Mouse (Mus musculus) kidney, embryonic 16.5 days (tissue): ENCODE results near the gene Mfsd12. TPM values are rescaled to one million over a fixed set of nuclear protein-coding genes. Genes with fewer than 3 reads are reported as not detected.

Experiments used
- ATAC-seq: fragments of 200-750 bp; cut with Nextera tagmentation; 2 replicates; pipeline ENCODE4 v1.8.0; 2017; ENCODE audit warnings: moderate TSS enrichment; ENCODE audit not compliant: low FRiP score, low TSS enrichment
- H3K27ac ChIP-seq: fragments of 300-500 bp; sonication (generic); 2 replicates; pipeline ENCODE4 v1.5.1; 2014; ENCODE audit warnings: low read length
- H3K27me3 ChIP-seq: fragments of 300-500 bp; sonication (generic); 2 replicates; pipeline ENCODE4 v1.6.1; 2014; ENCODE audit warnings: low read length, control low read depth, mixed read lengths; ENCODE audit not compliant: insufficient read depth
- H3K36me3 ChIP-seq: fragments of 300-500 bp; sonication (generic); 2 replicates; pipeline ENCODE4 v1.6.1; 2014; ENCODE audit warnings: low read length, control low read depth, mixed read lengths; ENCODE audit not compliant: insufficient read depth
- H3K4me1 ChIP-seq: fragments of 300-500 bp; sonication (generic); 2 replicates; pipeline ENCODE4 v1.6.1; 2014; ENCODE audit warnings: low read length, control low read depth, mixed read lengths; ENCODE audit not compliant: insufficient read depth
- H3K4me2 ChIP-seq: fragments of 300-500 bp; sonication (generic); replicated peaks from 2 replicates; pipeline ENCODE4 v1.6.1; 2014; ENCODE audit warnings: low read depth, low read length
- H3K4me3 ChIP-seq: fragments of 300-500 bp; sonication (generic); 2 replicates; pipeline ENCODE4 v1.5.1; 2014; ENCODE audit warnings: mild to moderate bottlenecking, low read length
- H3K9ac ChIP-seq: fragments of 300-500 bp; sonication (generic); replicated peaks from 2 replicates; pipeline ENCODE4 v1.6.1; 2014; ENCODE audit warnings: low read length
- H3K9me3 ChIP-seq: fragments of 300-500 bp; sonication (generic); 2 replicates; pipeline ENCODE4 v1.6.1; 2016; ENCODE audit warnings: low read length, control low read depth
- WGBS: fragments of 180-500 bp; shearing (Covaris S2); extraction: QIAGEN DNeasy Blood & Tissue Kit; methylation state at CpG from one replicate; pipeline ENCODE4 v1.1.7; 2014; 5-methylcytosine and 5-hydroxymethylcytosine counted together
- polyA plus RNA-seq: library from polyadenylated mRNA; unstranded; fragments of >200 nt; fragmentation: Nextera tagmentation; extraction: Ambion mirVana; gene quantifications from 2 replicates; pipeline ENCODE4 v1.2.1, GENCODE M21; 2015

Gene Mfsd12
- 9.8 and 12.5 TPM in 2 replicates for polyA plus RNA-seq

DNA sequence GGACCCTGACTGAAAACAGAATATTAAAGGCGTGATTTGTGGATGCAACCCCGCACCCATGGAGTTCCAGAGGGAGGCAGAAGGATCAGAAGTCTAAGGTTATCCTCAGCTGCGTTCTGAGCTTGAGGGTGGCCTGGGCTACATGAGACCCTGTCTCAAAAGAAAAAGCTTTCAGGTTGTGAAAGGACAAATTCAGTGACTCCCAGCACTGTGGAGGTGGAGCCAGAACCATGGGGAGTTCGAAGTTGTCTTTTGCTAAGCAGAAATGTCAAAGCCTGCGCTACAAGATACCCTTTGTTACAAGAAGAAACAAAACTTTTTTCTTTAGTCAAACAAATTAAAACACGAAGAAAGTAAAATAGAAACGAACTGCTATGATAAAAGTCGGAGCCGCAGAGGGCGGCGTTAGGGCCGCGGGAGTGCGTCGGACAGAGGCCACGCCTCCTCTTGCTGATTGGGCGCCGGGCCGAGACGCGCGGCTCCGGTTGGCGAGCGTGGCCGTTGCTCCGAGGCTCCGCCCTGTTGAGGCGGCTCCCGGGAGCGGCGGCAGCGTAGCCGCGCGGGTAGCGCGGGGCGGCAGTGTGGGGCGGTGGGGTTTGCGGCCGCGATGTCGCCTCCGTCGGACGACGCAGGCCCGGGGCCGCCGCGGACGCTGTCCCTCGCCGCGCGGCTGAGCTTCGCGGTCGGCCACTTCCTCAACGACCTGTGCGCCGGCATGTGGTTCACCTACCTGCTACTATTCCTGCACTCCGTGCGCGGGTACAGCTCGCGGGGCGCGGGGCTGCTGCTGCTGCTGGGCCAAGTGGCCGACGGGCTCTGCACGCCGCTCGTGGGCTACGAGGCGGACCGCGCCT is at the start of gene Mfsd12:
Gene Mfsd12, plus strand, starts transcription at position 501 of the 854 bp plus-strand sequence.
- peak within 1 kb of the TSS; percentile 83 for H3K9ac ChIP-seq
- 2% methylated on average over 74 of the region's 79 CpGs for WGBS
- no peaks in the 10 kb centered on the region for H3K9me3 ChIP-seq
- no peaks in the 10 kb centered on the region for H3K27me3 ChIP-seq
- H3K4me3 ChIP-seq, result peak within 1 kb of the TSS; percentile 79
- H3K27ac ChIP-seq, result 0 out of 2 replicates have a peak within 1 kb of the TSS, but pooled peaks have one; percentile 25
- peak; percentile 80 for ATAC-seq
- peak within 1 kb of the TSS; percentile 99 for H3K4me2 ChIP-seq
- no peaks in the 10 kb centered on the region for H3K36me3 ChIP-seq
- peaks cover 25% of the 10 kb centered on the region for H3K4me1 ChIP-seq

DNA sequence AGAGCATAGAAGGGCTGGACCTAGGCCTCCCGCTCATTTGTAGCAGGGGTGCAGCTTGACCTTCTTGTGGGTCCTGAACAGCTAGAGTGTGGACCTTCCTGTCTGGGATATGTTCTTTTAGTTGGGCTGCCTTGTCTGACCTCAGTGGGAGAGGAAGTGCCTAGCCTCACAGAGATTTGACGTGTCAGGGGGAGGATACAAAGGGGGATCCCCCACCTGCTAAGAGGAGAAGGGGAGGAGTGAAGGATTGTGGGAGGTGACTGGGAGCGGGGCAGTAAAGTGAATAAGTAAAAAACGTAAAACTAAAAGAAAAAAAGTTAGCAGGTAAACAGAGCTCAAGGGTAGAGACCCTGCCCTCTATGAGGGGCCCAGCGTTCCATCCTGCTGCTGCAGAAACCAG is 47.7 kb upstream of the Mfsd12 start:
- Histone ChIP-seq H3K4me3 (no peak overlapping the region), H3K36me3 (peaks cover 87% of the 10 kb centered on the region), H3K9me3 (no peaks in the 10 kb centered on the region), H3K27me3 (no peaks in the 10 kb centered on the region), H3K27ac (no peak overlapping the region), H3K4me1 (peaks cover 18% of the 10 kb centered on the region), H3K9ac (no peak overlapping the region), H3K4me2 (no peak overlapping the region)
- 80% methylated on average over 5 of the region's 5 CpGs for WGBS
- ATAC-seq, result no peak

DNA sequence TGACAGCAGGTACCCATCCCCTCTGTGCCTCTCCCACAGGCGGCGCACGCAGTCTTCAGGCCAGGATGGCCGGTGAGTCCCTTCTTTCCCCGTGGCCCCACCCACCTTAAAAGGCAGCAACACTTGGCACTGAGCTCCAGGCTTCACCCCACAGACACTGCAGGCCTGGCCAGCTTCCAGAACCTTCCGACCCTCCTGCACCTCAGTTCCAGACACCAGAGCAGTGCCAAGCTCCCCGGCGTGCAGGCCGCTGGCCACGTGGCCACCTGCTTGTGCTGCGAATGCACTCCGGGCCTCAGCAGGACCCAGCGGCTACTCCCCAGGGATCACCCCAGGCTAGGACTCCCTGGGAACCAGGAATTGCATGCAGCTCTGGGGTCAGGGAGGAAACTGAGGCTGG is 43.7 kb upstream of the Mfsd12 start:
- ATAC-seq, result no peak
- no peak overlapping the region for H3K4me3 ChIP-seq
- H3K27me3 ChIP-seq, result no peaks in the 10 kb centered on the region
- WGBS, result 94% methylated on average over 13 of the region's 13 CpGs
- no peak overlapping the region for H3K4me2 ChIP-seq
- H3K9me3 ChIP-seq, result no peaks in the 10 kb centered on the region
- H3K36me3 ChIP-seq, result peaks cover 73% of the 10 kb centered on the region
- no peak overlapping the region for H3K27ac ChIP-seq
- no peak overlapping the region for H3K9ac ChIP-seq
- H3K4me1 ChIP-seq, result peaks cover 34% of the 10 kb centered on the region

DNA sequence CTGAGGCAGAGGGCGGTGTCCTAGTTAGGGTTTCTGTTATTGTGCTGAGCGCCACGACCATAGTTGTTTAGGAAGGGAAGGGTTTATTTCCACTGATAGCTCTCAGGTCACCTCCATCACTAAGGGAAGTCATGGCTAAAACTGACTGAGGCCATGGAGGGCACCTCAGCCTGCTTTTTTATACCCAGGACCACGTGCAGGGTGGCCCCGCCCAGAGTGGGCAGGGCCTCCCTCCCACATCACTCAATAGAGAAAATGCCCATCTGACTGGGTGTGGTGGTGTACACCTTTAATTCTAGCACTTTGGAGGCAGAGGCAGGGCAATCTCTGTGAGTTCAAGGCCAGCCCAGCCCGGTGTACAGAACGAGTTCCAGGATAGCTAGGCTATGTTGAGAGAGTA is 43.1 kb upstream of the Mfsd12 start:
- Histone ChIP-seq H3K9me3 (no peaks in the 10 kb centered on the region), H3K36me3 (peaks cover 66% of the 10 kb centered on the region), H3K9ac (no peak overlapping the region), H3K4me1 (peaks cover 38% of the 10 kb centered on the region), H3K4me2 (no peak overlapping the region), H3K27ac (no peak overlapping the region), H3K4me3 (no peak overlapping the region), H3K27me3 (no peaks in the 10 kb centered on the region)
- WGBS, result 80% methylated on average over 7 of the region's 7 CpGs
- ATAC-seq, result no peak

DNA sequence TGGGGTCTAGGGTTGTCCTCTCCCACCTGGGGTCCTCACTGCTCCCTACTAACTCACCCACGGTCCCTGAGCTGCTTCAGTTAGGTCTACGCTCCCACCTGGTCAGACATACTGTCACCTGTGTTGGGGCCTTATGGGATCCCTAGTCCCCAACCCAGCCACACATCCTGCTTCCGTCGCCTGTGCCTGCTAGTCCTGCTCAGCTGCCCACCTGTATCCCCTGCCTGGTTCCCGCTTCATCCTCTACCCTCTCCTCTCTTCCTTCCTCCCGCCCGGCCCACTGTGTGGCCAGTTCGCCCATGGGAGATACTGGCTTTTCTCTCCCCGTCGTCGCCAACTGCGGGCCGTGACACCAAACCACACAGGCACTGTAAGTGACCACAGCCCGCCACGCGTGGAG is 41.7 kb upstream of the Mfsd12 start:
- WGBS, result 92% methylated on average over 16 of the region's 16 CpGs
- Histone ChIP-seq H3K9me3 (no peaks in the 10 kb centered on the region), H3K27me3 (no peaks in the 10 kb centered on the region), H3K36me3 (peaks cover 53% of the 10 kb centered on the region), H3K4me3 (no peak overlapping the region), H3K4me2 (no peak overlapping the region), H3K9ac (no peak overlapping the region), H3K27ac (no peak overlapping the region), H3K4me1 (peaks cover 44% of the 10 kb centered on the region)
- ATAC-seq, result no peak

DNA sequence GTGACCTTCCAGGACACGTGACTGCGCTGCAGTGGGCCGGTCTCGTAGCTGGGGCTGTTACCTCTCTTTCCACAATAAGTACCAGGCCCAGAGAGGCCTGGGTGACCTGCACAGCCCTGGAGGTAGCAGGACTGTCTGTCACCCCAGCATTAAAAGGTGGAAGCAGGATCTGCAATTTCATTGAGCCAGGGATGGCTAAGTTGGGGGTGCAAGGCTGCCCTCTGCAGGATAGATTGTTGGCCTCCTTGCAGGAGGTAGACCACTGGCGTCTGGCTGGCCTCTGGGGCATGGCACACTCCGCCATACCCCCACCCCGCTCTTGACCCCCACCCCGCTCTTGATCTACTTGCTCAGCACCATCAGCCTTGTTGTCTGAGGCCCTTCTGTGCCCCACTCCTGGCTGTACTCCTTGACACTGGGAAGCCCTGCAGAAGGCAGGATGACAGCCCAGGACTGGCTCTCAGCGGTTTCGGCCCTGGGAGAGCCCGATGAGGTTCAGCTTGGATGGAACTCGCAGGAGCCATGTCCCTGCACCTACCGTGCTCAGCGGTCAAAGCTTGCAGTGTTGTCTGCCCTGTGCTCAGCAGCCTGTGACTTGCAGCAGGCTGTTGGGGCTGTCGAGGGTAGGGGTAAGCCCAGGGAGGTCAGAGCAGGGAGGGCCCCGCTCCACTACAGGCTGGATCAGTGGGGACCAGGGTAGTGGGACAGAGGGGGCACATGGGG is 40.8 kb upstream of the Mfsd12 start:
- peak overlapping the region; percentile 81 for H3K27ac ChIP-seq
- no peaks in the 10 kb centered on the region for H3K27me3 ChIP-seq
- peaks cover 43% of the 10 kb centered on the region for H3K36me3 ChIP-seq
- no peaks in the 10 kb centered on the region for H3K9me3 ChIP-seq
- WGBS, result 34% methylated on average over 16 of the region's 16 CpGs
- peak overlapping the region; percentile 67 for H3K9ac ChIP-seq
- H3K4me2 ChIP-seq, result peak overlapping the region; percentile 67
- peak overlapping the region; percentile 42 for H3K4me3 ChIP-seq
- H3K4me1 ChIP-seq, result peaks cover 44% of the 10 kb centered on the region
- 0 out of 2 replicates have a peak, but pooled peaks have one; percentile 1 for ATAC-seq

DNA sequence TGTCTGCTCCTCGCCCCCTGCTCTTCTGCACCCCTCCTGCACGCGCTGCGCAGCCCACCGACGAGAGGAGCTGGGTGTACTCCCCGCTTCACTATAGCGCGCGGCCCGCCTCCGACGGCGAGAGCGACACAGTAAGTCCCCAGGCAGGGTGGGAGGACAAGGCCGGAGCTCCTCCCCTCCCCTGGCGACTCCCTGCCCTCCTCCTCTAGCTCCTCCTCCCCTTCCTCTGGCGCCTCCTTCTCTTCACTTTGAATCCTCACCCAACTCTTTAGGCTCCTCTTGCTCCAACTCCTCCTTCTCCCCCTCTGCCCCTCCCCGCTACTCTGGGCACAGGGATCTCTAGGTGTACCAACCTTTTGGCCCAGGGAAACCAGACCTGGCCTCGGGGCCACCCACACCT is 40.0 kb upstream of the Mfsd12 start:
- peak overlapping the region; percentile 81 for H3K27ac ChIP-seq
- peak overlapping the region; percentile 42 for H3K4me3 ChIP-seq
- H3K4me2 ChIP-seq, result peak overlapping the region; percentile 67
- no peaks in the 10 kb centered on the region for H3K9me3 ChIP-seq
- H3K27me3 ChIP-seq, result no peaks in the 10 kb centered on the region
- H3K9ac ChIP-seq, result peak overlapping the region; percentile 67
- H3K4me1 ChIP-seq, result peaks cover 47% of the 10 kb centered on the region
- 16% methylated on average over 17 of the region's 20 CpGs for WGBS
- peak; percentile 21 for ATAC-seq
- peaks cover 37% of the 10 kb centered on the region for H3K36me3 ChIP-seq

DNA sequence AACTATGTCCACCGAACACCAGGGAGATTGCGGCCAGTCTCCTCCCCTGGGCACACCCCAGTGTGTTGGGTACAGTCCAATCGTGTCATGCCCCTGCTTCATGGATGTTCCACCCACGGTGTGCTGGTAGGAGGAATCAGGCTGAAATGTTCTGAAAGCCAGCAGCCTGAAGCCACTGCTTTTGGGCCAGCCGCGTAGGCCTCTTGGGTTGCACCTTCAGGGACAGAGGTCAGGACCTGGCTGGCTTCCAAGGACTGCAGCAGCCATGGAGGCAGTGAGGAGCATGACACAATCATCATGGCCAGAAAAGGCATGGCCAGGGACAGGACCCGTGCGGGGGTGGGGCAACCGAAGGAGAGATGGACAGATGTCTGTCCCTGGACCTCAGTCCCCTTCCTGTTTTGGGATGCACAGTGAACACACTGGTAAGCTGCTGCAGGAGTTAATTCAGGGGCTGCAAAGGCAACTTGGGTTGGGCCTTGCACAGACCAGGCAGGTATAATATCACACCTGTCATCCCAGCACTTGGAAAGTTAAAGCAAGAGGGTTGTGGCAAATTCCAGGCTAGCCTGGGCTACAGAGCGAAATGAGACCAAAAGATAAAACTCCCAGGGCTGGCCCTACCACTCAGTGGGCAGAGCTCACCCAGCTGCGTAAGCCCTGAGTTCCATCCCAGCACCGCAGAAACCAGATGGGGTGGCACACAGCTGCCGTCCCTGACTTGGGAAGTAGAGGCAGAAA is 38.5 kb upstream of the Mfsd12 start:
- Histone ChIP-seq H3K9me3 (no peaks in the 10 kb centered on the region), H3K4me3 (no peak overlapping the region), H3K9ac (peak overlapping the region; percentile 74; the same call in 1 of the 2 replicates), H3K27ac (peak overlapping the region; percentile 95), H3K27me3 (no peaks in the 10 kb centered on the region), H3K36me3 (peaks cover 38% of the 10 kb centered on the region), H3K4me2 (peak overlapping the region; percentile 74; the same call in 1 of the 2 replicates), H3K4me1 (peaks cover 44% of the 10 kb centered on the region)
- ATAC-seq, result no peak
- WGBS, result 88% methylated on average over 13 of the region's 13 CpGs

DNA sequence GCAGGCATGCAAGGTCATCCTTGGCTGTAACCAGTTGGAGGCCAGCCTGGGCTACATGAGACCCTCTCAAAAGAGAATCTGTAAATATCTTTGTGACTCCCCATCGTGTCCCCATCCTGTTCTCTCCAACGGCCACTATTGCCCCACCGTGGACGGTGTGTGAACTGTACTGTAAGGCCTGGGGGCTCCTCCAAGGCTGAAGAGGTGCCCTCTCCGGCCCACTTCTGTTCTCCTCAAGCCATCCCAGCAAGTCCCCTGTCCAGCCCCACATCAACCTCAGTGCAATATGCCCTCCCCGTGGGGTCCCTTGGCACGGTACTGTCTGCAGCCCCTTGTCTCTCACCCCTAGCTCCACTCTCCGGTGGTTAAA is 38.0 kb upstream of the Mfsd12 start:
- Histone ChIP-seq H3K9me3 (no peaks in the 10 kb centered on the region), H3K9ac (peak overlapping the region; percentile 74), H3K36me3 (peaks cover 38% of the 10 kb centered on the region), H3K4me3 (peak overlapping the region; percentile 91), H3K4me1 (peaks cover 44% of the 10 kb centered on the region), H3K4me2 (peak overlapping the region; percentile 74), H3K27me3 (no peaks in the 10 kb centered on the region), H3K27ac (peak overlapping the region; percentile 95)
- WGBS, result 24% methylated on average over 8 of the region's 8 CpGs
- no peak for ATAC-seq
